Mouse (Mus musculus): ENCODE measurements around the gene Trim65.

The Trim65 gene

DNA sequence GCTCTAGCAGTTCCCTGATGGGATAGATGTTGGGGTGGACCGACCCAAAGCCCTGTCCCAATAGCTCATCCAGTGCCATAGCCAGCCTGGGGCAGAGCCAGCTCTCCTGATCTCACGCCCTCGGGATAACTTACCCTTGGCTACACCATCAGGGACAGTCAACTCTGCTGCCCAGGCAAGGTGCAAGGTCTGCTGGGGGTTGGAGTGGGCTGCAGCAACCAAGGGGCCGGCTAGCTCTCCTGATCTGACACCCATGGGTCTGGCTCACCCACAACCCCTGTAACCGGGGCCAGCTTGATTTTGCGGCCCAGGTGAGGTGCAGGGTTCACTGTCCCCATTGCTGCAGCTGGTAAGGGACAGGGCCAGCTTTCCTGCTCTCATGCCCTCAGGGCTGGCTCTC, 39.3 kb downstream of the Trim65 start:
- in situ Hi-C loops (cut with MboI, MseI), result loop anchor here (5.0 kb wide), 1 partner anchor 41 kb away; the partner anchor contains the start of gene Trim65

DNA sequence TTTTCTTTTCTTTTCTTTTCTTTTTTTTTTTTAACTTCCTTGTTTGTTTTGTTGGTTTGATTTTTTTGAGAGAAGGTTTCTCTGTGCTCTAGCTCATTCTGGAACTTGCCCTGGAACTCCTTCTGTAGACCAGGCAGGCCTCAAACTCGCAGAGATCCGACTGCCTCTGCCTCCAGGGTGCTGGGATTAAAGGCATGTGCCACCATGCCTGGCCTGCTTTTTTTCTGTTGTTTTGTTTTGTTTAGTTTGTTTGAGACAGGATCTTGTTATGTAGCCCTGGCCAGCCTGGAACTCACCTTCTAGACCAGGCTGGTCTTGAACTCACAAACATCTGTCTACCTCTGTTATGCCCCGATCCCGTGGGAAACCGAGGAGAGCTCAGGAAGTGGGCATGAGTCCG, 41.4 kb downstream of the Trim65 start:
- in situ Hi-C loops (cut with MboI, MseI), result no loop called here

DNA sequence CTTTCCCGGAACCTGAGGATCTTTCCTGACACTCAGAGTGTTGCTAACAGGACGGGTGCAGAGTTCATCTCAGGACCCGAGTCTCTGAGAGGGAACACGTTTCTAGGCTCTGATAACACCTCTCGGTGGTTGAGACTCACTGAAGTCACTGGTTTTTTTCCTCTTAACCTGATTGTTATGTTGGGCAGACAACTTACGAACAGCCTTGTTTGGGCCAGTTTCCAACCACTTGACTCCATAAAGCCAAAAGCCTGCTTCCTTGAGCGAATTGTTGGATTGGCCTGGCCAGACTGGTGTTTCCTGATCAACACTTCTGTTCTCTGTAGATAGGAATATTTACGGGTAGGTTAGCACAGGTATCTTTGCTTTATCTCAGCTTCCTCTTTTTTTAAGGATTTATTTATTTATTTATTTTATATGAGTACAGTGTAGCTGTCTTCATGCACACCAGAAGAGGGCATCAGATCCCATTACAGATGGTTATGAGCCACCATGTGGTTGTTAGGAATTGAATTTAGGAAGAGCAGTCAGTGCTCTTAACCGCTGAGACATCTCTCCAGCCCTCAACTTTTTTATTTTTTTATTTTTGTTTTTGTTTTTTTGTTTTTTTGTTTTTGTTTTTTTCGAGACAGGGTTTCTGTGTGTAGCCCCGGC, 42.1 kb downstream of the Trim65 start:
- in situ Hi-C loops (cut with MboI, MseI), result no loop called here

DNA sequence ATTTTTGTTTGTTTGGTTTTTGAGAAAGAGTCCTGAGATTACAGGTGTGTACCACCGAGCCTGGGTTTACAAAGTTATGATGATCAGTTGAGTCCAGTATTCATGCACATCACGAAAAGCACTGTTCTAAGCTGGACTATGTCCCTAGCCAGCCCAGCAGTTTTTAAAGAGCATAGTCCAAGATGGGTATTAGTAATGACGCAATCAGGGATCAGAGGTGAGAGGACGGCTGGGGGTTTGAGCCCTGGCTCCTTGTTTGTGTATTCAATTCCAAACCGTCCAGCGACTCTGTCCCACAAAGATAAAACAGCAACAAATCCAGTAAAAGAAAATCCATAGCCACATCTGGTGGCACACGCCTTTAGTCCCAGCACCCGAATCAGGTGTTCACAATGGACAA, 42.7 kb downstream of the Trim65 start:
- in situ Hi-C loops (cut with MboI, MseI), result no loop called here

DNA sequence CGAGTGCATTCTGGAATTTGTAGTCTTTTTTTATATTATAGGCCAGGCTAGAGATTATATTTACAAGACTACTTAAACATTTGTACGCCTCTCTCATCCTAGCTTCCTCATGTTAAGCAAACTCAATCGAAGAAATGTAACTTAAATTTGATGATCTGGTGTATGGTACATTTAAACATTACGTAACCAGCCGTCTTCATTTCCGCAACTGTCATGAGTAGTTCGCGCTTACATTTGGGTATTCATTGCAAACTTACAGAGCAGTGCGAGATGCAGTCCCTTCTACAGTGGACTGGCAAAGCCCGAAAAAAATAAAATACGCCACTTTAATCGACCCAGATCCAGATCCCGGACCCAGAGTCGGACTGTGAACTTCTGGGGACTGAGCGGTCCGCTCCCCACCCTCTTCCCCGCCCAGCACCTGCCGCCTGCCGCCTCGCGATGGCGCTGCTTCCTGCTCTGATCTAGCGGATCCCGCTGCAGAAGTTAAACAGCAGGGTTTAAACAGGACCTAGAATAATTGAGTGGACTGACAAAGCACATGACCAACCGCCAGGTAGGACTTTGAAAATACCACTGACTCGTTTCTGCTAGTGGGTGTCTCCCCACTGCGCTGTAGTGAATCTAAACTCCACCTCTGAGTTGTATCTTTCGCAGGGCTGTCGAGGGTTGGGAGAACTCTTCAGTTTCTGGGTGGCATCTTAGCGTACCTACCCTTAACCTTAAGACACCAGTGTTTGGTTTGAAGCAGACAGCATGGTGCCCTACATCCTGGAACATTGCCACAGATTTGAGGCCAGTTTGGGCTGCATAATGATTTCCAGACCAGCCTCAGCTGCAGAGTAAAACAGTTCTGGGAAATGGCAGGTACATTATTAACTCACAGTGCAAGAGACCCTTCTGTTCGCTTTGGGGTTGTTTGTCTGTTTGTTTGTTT, 43.5 kb downstream of the Trim65 start:
- in situ Hi-C loops (cut with MboI, MseI), result no loop called here

DNA sequence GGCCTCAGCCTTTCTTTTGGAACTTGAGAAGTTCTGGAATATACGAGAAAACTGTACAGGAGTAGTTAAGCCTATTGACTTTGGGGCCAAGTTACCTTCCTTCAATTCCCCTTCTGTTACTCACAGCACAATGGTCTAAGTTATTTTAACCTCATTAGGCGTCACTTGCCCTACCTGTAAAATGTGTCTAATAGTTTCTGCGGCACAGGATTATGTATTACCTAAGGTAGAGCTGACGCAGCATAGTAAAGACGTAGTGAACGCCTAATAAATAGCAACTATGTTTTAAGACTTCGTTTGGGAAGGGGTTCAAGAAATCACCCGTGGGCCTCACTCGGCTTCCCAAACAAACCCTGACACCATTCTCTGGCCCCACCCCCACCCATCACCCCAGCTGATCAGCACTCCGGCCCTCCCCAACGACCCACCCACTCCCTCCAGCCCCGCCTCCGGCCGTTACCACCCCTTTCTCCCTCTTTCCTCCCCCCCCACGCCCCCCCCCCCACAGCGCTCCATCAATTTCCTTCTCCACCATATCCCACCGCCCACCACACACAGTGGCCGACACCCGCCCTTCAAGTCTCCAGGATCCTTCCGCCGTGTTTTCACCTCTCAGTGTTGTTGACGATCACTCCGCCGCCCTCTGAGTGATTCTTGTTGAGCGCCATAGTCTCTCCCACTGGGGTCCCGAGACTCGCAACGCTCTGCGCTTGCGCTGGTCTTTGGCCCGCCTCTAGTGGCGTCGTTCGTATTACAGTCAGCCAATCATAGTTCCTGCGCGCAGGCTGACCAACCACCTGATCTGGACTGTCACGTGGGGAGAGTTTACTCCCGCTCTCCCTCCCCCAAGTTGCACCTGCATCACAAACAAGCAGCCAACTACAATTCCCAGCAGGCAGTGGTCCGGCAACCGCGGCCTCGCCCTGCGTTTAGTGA, 44.4 kb downstream of the Trim65 start, which contains the start of gene Wbp2:
Wbp2 (minus strand) TSS at position 738 of the 936 bp plus-strand sequence.
- in situ Hi-C loops (cut with MboI, MseI), result no loop called here

DNA sequence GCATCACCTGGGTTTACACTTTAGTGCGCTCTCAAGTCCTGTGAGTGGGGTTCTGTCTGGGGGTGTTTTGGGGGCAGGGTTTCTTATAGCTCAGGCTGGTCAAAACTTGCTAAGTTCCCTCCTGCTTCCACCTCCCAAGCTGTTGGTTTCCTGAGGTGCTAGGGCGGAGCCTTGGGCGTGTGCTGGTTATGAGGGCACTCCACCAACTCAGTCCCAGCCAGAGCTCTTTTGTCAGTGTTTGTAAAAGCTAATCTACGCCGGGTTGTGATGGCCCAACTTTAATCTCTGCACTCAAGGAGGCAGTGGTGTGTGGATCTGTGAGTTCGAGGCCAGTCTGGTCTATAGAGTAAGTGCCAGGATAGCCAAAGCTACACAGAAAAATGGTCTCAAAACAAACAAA, 46.8 kb downstream of the Trim65 start:
- in situ Hi-C loops (cut with MboI, MseI), result no loop called here

DNA sequence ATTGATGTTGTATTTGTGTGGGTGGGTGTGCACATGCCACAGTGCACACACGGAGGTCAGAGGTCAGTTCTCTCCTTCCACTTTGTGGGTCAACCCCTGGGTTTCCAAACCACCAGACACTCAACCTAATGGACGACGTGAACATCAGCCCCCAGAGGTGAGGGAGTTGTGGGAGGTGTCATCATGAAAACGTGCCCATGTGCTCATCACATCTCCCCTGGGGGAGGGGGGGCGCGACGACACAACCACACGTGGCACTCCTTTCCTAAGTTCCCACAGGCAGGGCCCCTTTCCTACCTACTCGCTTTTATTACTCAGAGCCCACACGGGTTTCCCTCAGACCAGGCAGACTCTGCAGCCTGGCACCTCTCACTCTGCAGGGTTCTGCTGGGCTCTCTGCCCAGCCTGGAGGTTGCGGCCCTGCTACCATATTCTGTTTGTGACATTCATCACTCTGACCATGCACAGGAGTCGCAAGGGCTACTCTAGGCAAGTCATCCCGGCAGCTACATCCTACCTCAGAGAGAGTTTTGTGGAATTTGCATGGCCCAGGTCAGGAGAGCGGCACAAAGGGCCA, 47.7 kb downstream of the Trim65 start:
- in situ Hi-C loops (cut with MboI, MseI), result no loop called here

DNA sequence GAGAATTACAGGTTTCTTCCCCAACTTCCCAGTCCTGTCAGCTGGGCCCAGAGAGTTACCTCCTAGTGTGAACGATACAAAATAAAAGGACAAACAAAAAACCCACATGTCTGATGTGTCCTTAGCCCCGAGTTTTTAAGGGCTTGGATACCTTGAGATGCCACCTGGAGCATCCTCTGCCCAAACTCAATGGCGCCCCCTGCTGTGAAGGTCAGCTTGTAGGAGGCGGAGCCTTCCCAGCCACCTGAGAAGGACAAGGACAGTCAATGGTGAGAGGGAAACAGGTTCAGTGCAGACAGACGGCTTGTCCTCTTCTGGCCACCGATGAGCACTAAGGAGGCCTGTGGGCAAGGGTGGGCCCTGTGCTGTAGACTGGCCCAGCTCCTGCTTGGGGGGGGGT, 49.8 kb downstream of the Trim65 start:
- in situ Hi-C loops (cut with MboI, MseI), result no loop called here

DNA sequence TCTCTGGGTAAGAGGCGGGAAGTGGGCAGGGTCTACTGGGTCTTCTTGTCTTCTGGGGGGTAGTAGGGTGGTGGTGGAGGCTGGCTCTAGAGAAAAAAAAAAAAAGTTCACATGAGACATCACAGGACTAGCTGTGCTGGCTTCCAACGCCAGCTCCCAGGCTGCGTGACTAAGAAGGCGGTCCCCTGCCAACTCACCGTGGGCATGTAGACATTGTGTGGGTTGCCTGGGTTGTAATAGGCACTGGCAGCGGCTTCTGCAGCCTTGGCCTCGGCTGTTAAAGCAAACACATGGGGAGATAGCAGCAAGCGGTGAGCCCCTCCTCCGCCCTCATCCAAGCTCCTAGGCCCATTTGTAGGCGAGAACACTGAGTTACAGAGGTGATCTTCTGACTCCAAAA, 51.4 kb downstream of the Trim65 start:
- in situ Hi-C loops (cut with MboI, MseI), result no loop called here

DNA sequence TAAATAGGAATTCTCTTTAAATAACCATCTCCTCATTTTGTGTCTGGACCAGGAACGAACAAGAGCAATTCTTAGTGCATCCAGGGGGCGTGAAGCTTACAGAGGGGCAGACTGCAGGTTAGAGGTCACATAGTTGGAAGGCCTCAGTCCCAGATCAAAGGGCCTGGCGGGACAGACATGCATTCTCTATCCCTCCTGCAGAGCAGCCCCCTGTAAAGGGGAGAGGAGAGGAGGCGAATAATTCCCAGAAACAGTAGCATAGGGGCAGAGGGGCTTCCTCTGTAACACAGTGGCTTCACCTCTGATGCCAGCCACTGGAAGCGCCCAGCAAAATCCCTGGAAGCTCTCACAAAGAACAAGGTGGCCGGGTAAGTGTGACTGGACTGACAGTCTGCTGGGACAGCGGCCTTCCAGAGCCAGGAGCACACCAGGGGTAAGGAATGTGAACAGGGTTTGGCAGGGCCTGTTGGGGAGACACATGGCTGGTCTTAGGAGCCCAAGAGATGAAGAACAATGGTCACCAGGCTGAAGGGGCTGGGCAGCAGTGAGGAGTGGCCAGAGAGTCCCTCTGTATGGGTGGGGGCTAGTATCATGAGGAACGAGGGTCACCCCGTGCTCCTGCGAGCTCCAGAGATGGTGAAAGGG, 52.1 kb downstream of the Trim65 start:
- in situ Hi-C loops (cut with MboI, MseI), result no loop called here

DNA sequence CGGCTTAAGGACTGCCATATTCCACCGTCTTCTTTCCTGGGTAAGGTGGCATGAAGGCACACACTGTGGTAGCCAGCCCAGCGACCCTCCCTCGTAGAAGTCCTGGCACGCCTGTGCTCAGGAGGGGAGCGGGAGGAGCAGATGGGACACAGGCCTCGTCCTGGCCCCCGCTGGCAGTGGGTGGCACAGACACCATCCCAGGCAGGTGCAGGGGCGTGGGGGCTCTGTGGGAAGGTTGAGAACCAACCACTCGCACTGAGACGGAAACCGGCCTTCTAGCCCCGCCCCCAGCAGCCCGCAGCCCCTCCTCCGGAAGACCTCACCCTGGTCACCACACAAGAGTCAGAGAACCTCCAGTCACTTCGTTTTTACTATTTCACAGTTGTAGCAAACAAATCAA, 52.7 kb downstream of the Trim65 start:
- in situ Hi-C loops (cut with MboI, MseI), result no loop called here

DNA sequence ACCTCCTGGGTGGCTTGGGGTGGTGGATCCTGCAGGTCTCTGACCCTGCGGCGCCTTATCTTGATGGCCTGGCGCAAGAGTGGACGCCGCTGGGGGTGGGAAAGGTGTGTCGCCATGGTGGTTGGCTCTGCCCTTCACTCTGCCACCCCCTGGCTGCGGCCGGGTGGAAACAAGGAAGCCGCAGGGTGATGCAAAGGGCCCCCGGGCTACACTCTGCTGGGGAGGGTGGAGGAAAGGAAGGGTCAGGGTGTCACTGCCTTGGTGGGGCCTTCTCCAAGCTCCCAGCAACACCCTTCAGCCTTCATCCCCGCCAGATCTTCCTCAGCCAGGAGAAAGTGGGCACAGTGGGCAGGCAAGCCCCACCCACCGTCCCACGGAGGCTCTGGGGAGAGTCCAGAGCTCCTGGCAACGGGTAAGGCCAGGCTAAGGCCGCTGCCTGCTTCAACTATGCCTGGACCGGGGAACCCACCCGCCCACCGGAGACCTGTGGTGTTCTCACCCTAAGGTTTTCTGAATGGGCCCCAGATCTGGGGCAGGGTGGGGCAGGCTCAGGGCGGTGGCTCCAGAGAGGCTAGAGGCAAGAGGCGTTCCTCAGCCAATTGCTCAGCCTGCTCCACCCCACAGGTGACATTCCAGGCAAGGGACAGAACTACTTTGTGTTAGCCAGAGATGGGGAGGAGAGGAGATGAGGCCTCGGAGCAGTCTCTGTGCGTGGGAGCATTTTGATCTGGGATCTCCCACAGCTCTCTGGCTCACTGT, 53.3 kb downstream of the Trim65 start, which contains the start of gene Unc13d:
Unc13d (minus strand) TSS at position 516 of the 759 bp plus-strand sequence.
- in situ Hi-C loops (cut with MboI, MseI), result no loop called here

DNA sequence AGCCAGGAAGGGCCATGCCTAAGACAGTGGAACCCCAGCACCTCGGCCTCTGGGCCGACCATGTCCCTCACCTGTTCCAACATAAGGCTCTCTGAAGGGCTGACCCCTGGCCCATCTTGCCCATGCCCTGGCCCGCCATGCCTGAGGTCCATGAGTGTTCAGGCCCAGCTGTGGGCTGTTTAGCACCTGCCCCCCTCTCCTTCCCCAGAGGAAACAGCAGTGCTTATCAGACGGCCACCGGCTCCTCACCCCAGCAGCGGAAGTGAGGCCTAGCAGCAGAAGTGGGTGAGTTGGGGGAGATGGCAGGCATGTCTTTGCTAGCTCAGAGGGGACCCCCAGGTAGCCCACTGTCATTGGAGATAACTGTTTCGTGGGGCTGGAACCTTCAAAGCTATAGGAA, 54.1 kb downstream of the Trim65 start:
- in situ Hi-C loops (cut with MboI, MseI), result no loop called here

DNA sequence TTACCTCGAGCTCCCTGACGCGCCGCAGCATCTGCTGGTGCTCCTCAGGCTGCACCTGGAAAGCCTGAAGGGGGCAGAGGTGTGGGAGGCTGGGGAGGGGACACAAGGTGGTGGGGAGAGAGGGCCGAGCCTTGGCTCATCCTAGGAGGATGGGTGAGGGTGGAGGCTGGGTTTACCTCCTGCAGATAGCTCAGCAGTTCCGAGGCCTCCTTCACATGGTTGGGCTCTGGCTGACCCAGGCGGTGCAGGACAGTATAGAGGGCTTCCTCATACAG, 54.7 kb downstream of the Trim65 start:
- in situ Hi-C loops (cut with MboI, MseI), result no loop called here

DNA sequence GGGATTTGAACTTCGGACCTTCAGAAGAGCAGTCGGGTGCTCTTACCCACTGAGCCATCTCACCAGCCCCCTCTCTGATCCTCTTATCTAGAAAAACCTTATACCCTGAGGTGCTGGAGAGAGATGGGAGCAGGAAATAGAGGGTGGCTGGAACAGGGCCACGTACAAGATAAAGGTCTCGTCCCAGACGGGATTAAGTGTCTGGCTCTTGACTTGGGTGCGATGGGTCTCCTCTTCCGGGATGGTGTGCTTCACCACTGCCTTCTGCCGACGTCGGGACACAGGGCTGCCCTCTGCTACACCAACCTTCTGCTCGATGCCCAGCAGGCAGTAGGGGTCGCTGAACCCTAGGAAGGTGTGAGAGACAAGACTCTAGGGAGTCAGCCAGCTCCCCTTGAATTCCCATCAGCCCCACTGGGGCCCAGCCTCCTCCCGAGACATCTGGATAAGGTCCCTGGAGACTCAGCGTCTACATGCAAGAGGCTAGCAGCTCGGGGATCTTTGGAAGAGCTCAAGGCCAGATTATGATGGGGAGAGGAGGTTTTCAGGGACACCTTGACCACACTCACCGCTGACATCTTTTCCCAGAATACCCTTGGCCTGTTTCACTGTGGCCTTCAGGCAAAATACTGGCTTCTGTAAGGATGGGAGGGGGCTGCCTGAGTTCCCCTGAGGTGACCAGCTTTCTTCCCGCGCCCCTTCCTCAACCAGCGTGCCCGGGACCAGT, 55.2 kb downstream of the Trim65 start:
- in situ Hi-C loops (cut with MboI, MseI), result no loop called here

DNA sequence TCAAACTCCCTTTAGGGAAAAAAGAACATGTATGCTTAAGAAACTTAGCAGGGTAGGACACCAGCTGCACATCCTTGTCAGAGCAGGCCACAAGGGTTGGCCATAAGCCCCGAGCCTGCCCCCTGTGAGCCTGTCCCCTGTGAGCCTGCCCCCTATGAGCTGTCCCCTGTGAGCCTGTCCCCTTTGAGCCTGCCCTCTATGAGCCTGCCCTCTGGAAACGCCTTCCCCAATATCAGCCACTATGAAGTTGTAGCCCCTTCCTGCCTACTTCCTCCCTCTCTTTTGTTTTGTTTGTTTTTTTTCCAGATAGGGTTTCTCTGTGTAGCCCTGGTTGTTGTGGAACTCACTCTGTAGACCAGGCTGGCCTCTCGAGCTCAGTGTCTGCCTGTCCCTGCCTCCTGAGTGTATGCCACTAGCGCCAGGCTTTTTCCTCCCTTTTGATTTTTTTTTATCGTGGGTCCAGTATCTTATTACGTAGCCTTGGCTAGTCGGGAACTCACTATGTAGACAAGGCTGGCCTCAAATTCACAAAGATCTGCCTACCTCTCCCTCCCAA, 56.4 kb downstream of the Trim65 start:
- in situ Hi-C loops (cut with MboI, MseI), result no loop called here

DNA sequence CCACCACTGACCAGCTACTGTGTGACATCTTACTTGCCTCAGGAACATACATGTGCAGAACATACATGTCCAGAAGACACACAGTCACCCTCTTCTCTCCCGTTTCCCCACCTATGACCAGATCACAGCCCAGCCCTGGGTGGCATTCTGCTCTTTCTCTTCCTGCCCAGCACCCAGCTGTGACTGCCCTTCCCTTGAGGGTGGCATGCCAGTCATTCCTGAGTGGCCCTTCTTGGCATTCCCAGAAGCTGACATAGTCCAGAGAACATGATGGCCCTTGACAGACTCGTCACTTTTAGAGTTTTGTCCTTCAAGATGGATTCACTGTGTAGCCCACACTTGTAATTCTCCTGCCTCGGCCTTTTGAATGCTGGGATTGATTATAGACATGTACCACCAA, 58.3 kb downstream of the Trim65 start:
- in situ Hi-C loops (cut with MboI, MseI), result no loop called here

Data from regulatory T cell (primary cell).